Mouse (Mus musculus): ENCODE measurements around the gene Hmgn3.
"Not testable (repeated sequence)": the region's sequence is repeated elsewhere in the genome, so short reads cannot be mapped to it uniquely, and the experiment has no call there.

The Hmgn3 gene

GRCm38 (mm10) chr9:83146446-83147188 lies at the start of gene Hmgn3:
Gene Hmgn3 (minus strand): TSS chr9:83146685.
- DNase-seq (ENCODE audit: low spot score in 2 of 2): peak; percentile 92 to 95

GRCm38 (mm10) chr9:83195765-83196164 lies 49.3 kb upstream of the Hmgn3 start:
- no peak for DNase-seq (ENCODE audit: low spot score in 2 of 2)

- DNase-seq (ENCODE audit: low spot score in 2 of 2): no peak
Observed at GRCm38 (mm10) chr9:83195007-83195406, 48.5 kb upstream of the Hmgn3 start.

- DNase-seq (ENCODE audit: low spot score in 2 of 2): no peak
Observed at GRCm38 (mm10) chr9:83187752-83188151, 41.3 kb upstream of the Hmgn3 start.

- DNase-seq (ENCODE audit: low spot score in 2 of 2): peak; percentile 75 to 80
Observed at GRCm38 (mm10) chr9:83145591-83146445, 667 bp downstream of the Hmgn3 start.

GRCm38 (mm10) chr9:83129831-83130230 lies 16.7 kb downstream of the Hmgn3 start:
- no peak for DNase-seq (ENCODE audit: low spot score in 2 of 2)

GRCm38 (mm10) chr9:83127840-83128239 lies 18.6 kb downstream of the Hmgn3 start:
- DNase-seq (ENCODE audit: low spot score in 2 of 2): no peak

- not testable (repeated sequence) for DNase-seq (ENCODE audit: low spot score in 2 of 2)
Observed at GRCm38 (mm10) chr9:83126482-83126881, 20.0 kb downstream of the Hmgn3 start.

- no peak for DNase-seq (ENCODE audit: low spot score in 2 of 2)
Observed at GRCm38 (mm10) chr9:83119211-83119610, 27.3 kb downstream of the Hmgn3 start.

- no peak for DNase-seq (ENCODE audit: low spot score in 2 of 2)
Observed at GRCm38 (mm10) chr9:83117486-83117885, 29.0 kb downstream of the Hmgn3 start.

GRCm38 (mm10) chr9:83116774-83117474 lies 29.6 kb downstream of the Hmgn3 start:
- no peak for DNase-seq (ENCODE audit: low spot score in 2 of 2)

GRCm38 (mm10) chr9:83115676-83116075 lies 30.8 kb downstream of the Hmgn3 start:
- DNase-seq (ENCODE audit: low spot score in 2 of 2): no peak

- DNase-seq (ENCODE audit: low spot score in 2 of 2): no peak
Observed at GRCm38 (mm10) chr9:83113800-83114217, 32.7 kb downstream of the Hmgn3 start.

GRCm38 (mm10) chr9:83112305-83112768 lies 34.1 kb downstream of the Hmgn3 start:
- DNase-seq (ENCODE audit: low spot score in 2 of 2): no peak

GRCm38 (mm10) chr9:83111789-83112188 lies 34.7 kb downstream of the Hmgn3 start:
- no peak for DNase-seq (ENCODE audit: low spot score in 2 of 2)

GRCm38 (mm10) chr9:83111117-83111686 lies 35.3 kb downstream of the Hmgn3 start:
- DNase-seq (ENCODE audit: low spot score in 2 of 2): no peak

GRCm38 (mm10) chr9:83110406-83111116 lies 35.9 kb downstream of the Hmgn3 start:
- no peak for DNase-seq (ENCODE audit: low spot score in 2 of 2)

- DNase-seq (ENCODE audit: low spot score in 2 of 2): no peak
Observed at GRCm38 (mm10) chr9:83109705-83110104, 36.8 kb downstream of the Hmgn3 start.

GRCm38 (mm10) chr9:83108821-83109220 lies 37.7 kb downstream of the Hmgn3 start:
- DNase-seq (ENCODE audit: low spot score in 2 of 2): no peak

- DNase-seq (ENCODE audit: low spot score in 2 of 2): no peak
Observed at GRCm38 (mm10) chr9:83103785-83104184, 42.7 kb downstream of the Hmgn3 start.

GRCm38 (mm10) chr9:83101691-83102090 lies 44.8 kb downstream of the Hmgn3 start:
- DNase-seq (ENCODE audit: low spot score in 2 of 2): no peak
